Mouse (Mus musculus) olfactory bulb, adult 2 months (tissue): ENCODE data around the gene Gm49380.

ENCODE experiments used
- CTCF ChIP-seq: fragments of 200-500 bp; IDR thresholded peaks from 2 replicates; pipeline ENCODE4 v1.5.1; 2012; ENCODE audit warnings: low read depth, mild to moderate bottlenecking, low read length, moderate library complexity; ENCODE audit not compliant: insufficient read depth
- POLR2A ChIP-seq: fragments of 200-500 bp; IDR thresholded peaks from 2 replicates; pipeline ENCODE4 v1.6.1; 2012; ENCODE audit warnings: mild to moderate bottlenecking, low read depth, low read length, moderate library complexity; ENCODE audit not compliant: insufficient read depth

DNA sequence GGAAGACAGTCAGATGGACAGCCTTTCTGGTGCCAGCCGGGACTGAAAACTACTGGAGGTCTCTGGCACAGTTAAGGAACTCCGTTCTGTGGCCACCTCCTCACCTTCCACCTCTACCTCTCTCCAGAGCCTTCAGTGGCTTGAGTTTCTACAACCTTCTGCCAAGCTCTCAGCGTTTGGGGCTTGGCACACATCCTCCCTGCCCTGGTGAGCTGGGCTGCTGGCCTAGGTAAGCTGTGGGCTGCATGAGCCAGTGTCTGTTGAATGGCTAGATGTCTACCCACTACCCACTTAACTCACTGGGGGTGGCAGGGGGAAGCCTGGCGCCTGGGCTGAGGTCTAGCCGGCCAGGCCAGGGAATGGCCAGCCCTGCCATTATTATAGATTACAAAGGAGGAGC lies 40.2 kb downstream of the Gm49380 start:
- TF ChIP-seq POLR2A, result no peak
- TF ChIP-seq CTCF, result no peak
